Mouse (Mus musculus) MEL (cell line): ENCODE measurements around the gene Sars2. TPM values are rescaled to one million over a fixed set of nuclear protein-coding genes. Genes with fewer than 3 reads are reported as not detected.

Source experiments
- DNase-seq: peaks from one replicate; pipeline ENCODE4 v3.0.0; 2011; ENCODE audit warnings: low read depth, low spot score
- H3K27ac ChIP-seq: 2 replicates; pipeline ENCODE4 v1.5.1; 2012; ENCODE audit warnings: low read depth, mild to moderate bottlenecking, control low read depth, low read length, moderate library complexity; ENCODE audit not compliant: control insufficient read depth
- H3K27me3 ChIP-seq, 2 experiments: fragments of 150-350 bp in 1 of 2; sonication (generic) in 1 of 2; 2 replicates each; pipeline ENCODE4 v1.6.1; 2012; ENCODE audit warnings: low read length in 2 of 2, mild to moderate bottlenecking in 2 of 2, improper control_type of control experiment in 1 of 2, moderate library complexity in 1 of 2; ENCODE audit not compliant: insufficient read depth in 2 of 2, control insufficient read depth in 1 of 2
- H3K36me3 ChIP-seq, 2 experiments: 2 replicates each; pipeline ENCODE4 v1.6.1; 2012 to 2014; ENCODE audit warnings: low read length in 2 of 2, improper control_type of control experiment in 1 of 2, inconsistent platforms in 1 of 2, mild to moderate bottlenecking in 1 of 2; ENCODE audit not compliant: insufficient read depth in 2 of 2, control insufficient read depth in 1 of 2
- H3K4me1 ChIP-seq, 2 experiments: fragments of 150-350 bp in 1 of 2; sonication (generic) in 1 of 2; 2 replicates each; pipeline ENCODE4 v1.6.1; 2012; ENCODE audit warnings: low read length in 2 of 2, improper control_type of control experiment in 1 of 2, mild to moderate bottlenecking in 1 of 2; ENCODE audit not compliant: insufficient read depth in 2 of 2, control insufficient read depth in 1 of 2
- H3K4me3 ChIP-seq, 2 experiments: fragments of 150-350 bp in 1 of 2; sonication (generic) in 1 of 2; 2 replicates each; pipeline ENCODE4 v1.5.1; 2012; ENCODE audit warnings: low read depth in 2 of 2, low read length in 2 of 2, mild to moderate bottlenecking in 2 of 2, moderate library complexity in 2 of 2, control low read depth in 1 of 2, improper control_type of control experiment in 1 of 2; ENCODE audit not compliant: control insufficient read depth in 1 of 2, insufficient read depth in 1 of 2
- H3K79me2 ChIP-seq: 2 replicates; pipeline ENCODE4 v1.6.1; 2012; ENCODE audit warnings: mild to moderate bottlenecking, low read length, moderate library complexity; ENCODE audit not compliant: control insufficient read depth, poor library complexity, insufficient read depth
- H3K9ac ChIP-seq: 2 replicates; pipeline ENCODE4 v1.6.1; 2012; ENCODE audit warnings: low read depth, mild to moderate bottlenecking, control low read depth, low read length, moderate library complexity; ENCODE audit not compliant: control insufficient read depth, poor library complexity, severe bottlenecking
- H3K9me3 ChIP-seq: fragments of 150-350 bp; sonication (generic); replicated peaks from 2 replicates; pipeline ENCODE4 v1.6.1; 2012; ENCODE audit warnings: mild to moderate bottlenecking, low read length, improper control_type of control experiment, moderate library complexity; ENCODE audit not compliant: insufficient read depth
- BHLHE40 ChIP-seq: IDR thresholded peaks from 2 replicates; pipeline ENCODE4 v1.6.1; 2012; ENCODE audit warnings: low read depth, mild to moderate bottlenecking, inconsistent platforms, low read length, improper control_type of control experiment, borderline replicate concordance
- CHD2 ChIP-seq: IDR thresholded peaks from 2 replicates; pipeline ENCODE4 v1.6.1; 2011; ENCODE audit warnings: low read length, improper control_type of control experiment
- CTCF ChIP-seq, 3 experiments: IDR thresholded peaks in 2 of 3; conservative IDR thresholded peaks in 1 of 3; 2 replicates each; pipeline ENCODE4 v1.5.1; 2011 to 2012; ENCODE audit warnings: low read length in 3 of 3, low read depth in 2 of 3, mild to moderate bottlenecking in 2 of 3, improper control_type of control experiment in 1 of 3, inconsistent platforms in 1 of 3, mixed read lengths in 1 of 3, moderate library complexity in 1 of 3; ENCODE audit not compliant: control insufficient read depth in 1 of 3, insufficient read depth in 1 of 3, poor library complexity in 1 of 3, severe bottlenecking in 1 of 3
- E2F4 ChIP-seq: IDR thresholded peaks from 2 replicates; pipeline ENCODE4 v1.6.1; 2011; ENCODE audit warnings: low read depth, low read length, improper control_type of control experiment, borderline replicate concordance
- ELF1 ChIP-seq: IDR thresholded peaks from 2 replicates; pipeline ENCODE4 v1.6.1; 2014; ENCODE audit warnings: low read depth, mild to moderate bottlenecking, inconsistent platforms, low read length, improper control_type of control experiment, moderate library complexity
- ETS1 ChIP-seq: IDR thresholded peaks from 2 replicates; pipeline ENCODE4 v1.6.1; 2012; ENCODE audit warnings: low read depth, mild to moderate bottlenecking, inconsistent platforms, low read length, improper control_type of control experiment, moderate library complexity
- GATA1 ChIP-seq: IDR thresholded peaks from 2 replicates; pipeline ENCODE4 v1.6.1; 2011; ENCODE audit warnings: low read depth, low read length, improper control_type of control experiment
- JUND ChIP-seq: IDR thresholded peaks from 2 replicates; pipeline ENCODE4 v1.6.1; 2011; ENCODE audit warnings: low read depth, mild to moderate bottlenecking, improper control_type of control experiment, low read length
- KAT2A ChIP-seq: conservative IDR thresholded peaks from 2 replicates; pipeline ENCODE4 v1.6.1; 2012; ENCODE audit warnings: low read depth, low read length, improper control_type of control experiment, inconsistent platforms
- MEF2A ChIP-seq: IDR thresholded peaks from 2 replicates; pipeline ENCODE4 v1.6.1; 2014; ENCODE audit warnings: low read depth, mild to moderate bottlenecking, inconsistent platforms, low read length, improper control_type of control experiment; ENCODE audit not compliant: poor library complexity, insufficient replicate concordance, severe bottlenecking; ENCODE audit errors: extremely low read depth
- MXI1 ChIP-seq: IDR thresholded peaks from 2 replicates; pipeline ENCODE4 v1.6.1; 2011; ENCODE audit warnings: mild to moderate bottlenecking, low read depth, low read length, improper control_type of control experiment
- NELFE ChIP-seq: IDR thresholded peaks from 2 replicates; pipeline ENCODE4 v1.6.1; 2011; ENCODE audit warnings: low read depth, low read length, improper control_type of control experiment
- POLR2A ChIP-seq, 2 experiments: IDR thresholded peaks; 2 replicates each; pipeline ENCODE4 v1.6.1; 2011 to 2012; ENCODE audit warnings: low read length in 2 of 2, mild to moderate bottlenecking in 2 of 2, control low read depth in 1 of 2, improper control_type of control experiment in 1 of 2, low read depth in 1 of 2, moderate library complexity in 1 of 2; ENCODE audit not compliant: control insufficient read depth in 1 of 2, insufficient read depth in 1 of 2, poor library complexity in 1 of 2
- POLR2AphosphoS2 ChIP-seq: IDR thresholded peaks from 2 replicates; pipeline ENCODE4 v1.6.1; 2011; ENCODE audit warnings: low read length, improper control_type of control experiment
- POLR2AphosphoS5 ChIP-seq: IDR thresholded peaks from 2 replicates; pipeline ENCODE4 v1.6.1; 2012; ENCODE audit warnings: low read depth, borderline replicate concordance, mild to moderate bottlenecking, inconsistent platforms, low read length, moderate library complexity, mixed read lengths
- TAL1 ChIP-seq: IDR thresholded peaks from 2 replicates; pipeline ENCODE4 v1.6.1; 2012; ENCODE audit warnings: mild to moderate bottlenecking, inconsistent platforms, low read length, moderate library complexity, mixed read lengths
- TCF12 ChIP-seq: IDR thresholded peaks from 2 replicates; pipeline ENCODE4 v1.6.1; 2014; ENCODE audit warnings: low read depth, mild to moderate bottlenecking, inconsistent platforms, low read length, improper control_type of control experiment, moderate library complexity
- UBTF ChIP-seq: IDR thresholded peaks from 2 replicates; pipeline ENCODE4 v1.6.1; 2012; ENCODE audit warnings: low read depth, mild to moderate bottlenecking, inconsistent platforms, low read length, improper control_type of control experiment, moderate library complexity, borderline replicate concordance; ENCODE audit not compliant: insufficient read depth
- ZKSCAN1 ChIP-seq: IDR thresholded peaks from 2 replicates; pipeline ENCODE4 v1.6.1; 2012; ENCODE audit warnings: low read depth, mild to moderate bottlenecking, inconsistent platforms, low read length, improper control_type of control experiment, moderate library complexity
- ZMIZ1 ChIP-seq: IDR thresholded peaks from 2 replicates; pipeline ENCODE4 v1.6.1; 2012; ENCODE audit warnings: low read depth, mild to moderate bottlenecking, inconsistent platforms, low read length, improper control_type of control experiment, moderate library complexity
- polyA plus RNA-seq, 2 experiments: library from polyadenylated mRNA; stranded (reverse) in 1 of 2; unstranded in 1 of 2; fragments of >175 nt in 1 of 2; fragments of >200 nt in 1 of 2; gene quantifications; 2 replicates each; pipeline versions ENCODE4 v1.2.1 to v1.2.4; 2012; ENCODE audit warnings: low replicate concordance in 2 of 2, low read depth in 1 of 2; ENCODE audit not compliant: insufficient read length in 2 of 2, insufficient read depth in 1 of 2, missing spikeins in 1 of 2
- total RNA-seq: library from RNA; depleted of rRNA; stranded (reverse); fragments of 300-350 nt; gene quantifications from 2 replicates; pipeline ENCODE4 v1.2.3, GENCODE M21; 2012

The Sars2 gene
- total and polyA plus RNA-seq, 3 experiments: 19.2 to 51.4 TPM; not detected in 1

DNA sequence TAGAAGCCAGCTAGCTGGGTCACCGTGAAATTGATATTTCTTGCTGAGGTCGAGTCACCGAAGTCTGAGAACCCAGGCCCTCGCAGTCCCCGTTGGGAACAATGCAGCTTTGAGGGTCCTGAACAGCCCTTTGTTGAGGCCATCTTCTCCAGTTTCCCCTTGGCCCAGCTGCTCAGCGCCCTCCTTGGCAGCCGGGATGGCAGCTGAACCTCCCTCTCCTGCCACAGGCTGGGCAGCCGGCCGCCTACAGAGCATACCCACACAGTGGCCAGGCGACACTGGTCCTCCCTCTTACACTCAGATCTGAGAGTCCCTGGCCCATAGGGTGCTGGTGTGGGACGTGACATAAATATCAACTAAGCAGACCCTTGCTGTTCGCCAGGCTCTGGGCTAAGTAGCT lies 32.4 kb downstream of the Sars2 start:
- peaks cover 4% of the 10 kb centered on the region for H3K79me2 ChIP-seq
- H3K27ac ChIP-seq: no peak overlapping the region
- TF ChIP-seq POLR2A (IDR thresholded peaks at IDR 0.05; ENCODE audit: control insufficient read depth in 1 of 2, insufficient read depth in 1 of 2, low read depth in 1 of 2, low read length in 2 of 2, poor library complexity in 1 of 2): no peak
- no peak for TF ChIP-seq POLR2AphosphoS2
- TF ChIP-seq KAT2A: no peak
- no peak for TF ChIP-seq ELF1
- TF ChIP-seq GATA1: no peak
- TF ChIP-seq ZKSCAN1: no peak
- TF ChIP-seq CHD2: no peak
- TF ChIP-seq POLR2AphosphoS5: no peak
- no peak for TF ChIP-seq JUND
- no peak for TF ChIP-seq ZMIZ1
- no peak for TF ChIP-seq UBTF
- TF ChIP-seq ETS1: no peak
- H3K36me3 ChIP-seq: peaks cover 1 to 11% of the 10 kb centered on the region in 2 experiments; a peak in 3 of 4 replicates
- H3K9me3 ChIP-seq: no peaks in the 10 kb centered on the region
- H3K4me1 ChIP-seq: peaks cover 11 to 15% of the 10 kb centered on the region in 2 experiments
- H3K9ac ChIP-seq: no peak overlapping the region
- DNase-seq: no peak
- H3K27me3 ChIP-seq: no peaks in the 10 kb centered on the region
- H3K4me3 ChIP-seq: no peak overlapping the region

DNA sequence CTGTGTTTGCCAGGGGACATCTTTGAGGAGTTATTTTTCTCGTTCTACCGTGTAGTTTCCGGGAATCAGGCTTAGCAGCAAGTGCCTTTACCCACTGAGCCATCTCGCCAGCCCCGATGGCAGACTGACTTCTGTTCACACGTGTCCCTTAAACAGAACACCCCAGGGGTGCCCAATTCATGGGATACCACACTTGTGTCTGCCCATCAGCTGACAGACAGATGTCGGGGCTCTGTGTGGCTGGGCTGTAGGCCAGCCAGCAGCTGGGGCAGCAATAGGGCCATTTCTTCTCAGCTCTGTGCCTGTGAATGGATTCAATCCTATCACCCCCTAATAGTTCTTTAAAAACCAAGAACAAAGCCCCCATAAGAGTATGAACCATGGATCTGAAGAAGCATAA lies 33.3 kb downstream of the Sars2 start:
- H3K9me3 ChIP-seq: no peaks in the 10 kb centered on the region
- H3K4me1 ChIP-seq: peaks cover 5 to 10% of the 10 kb centered on the region in 2 experiments
- no peak for DNase-seq
- no peaks in the 10 kb centered on the region for H3K27me3 ChIP-seq
- H3K9ac ChIP-seq: no peak overlapping the region
- TF ChIP-seq BHLHE40 (no peak), JUND (no peak), ZMIZ1 (no peak), TAL1 (no peak), ZKSCAN1 (no peak), TCF12 (no peak), ELF1 (no peak)
- H3K4me3 ChIP-seq: no peak overlapping the region
- H3K79me2 ChIP-seq: peaks cover 4% of the 10 kb centered on the region
- H3K27ac ChIP-seq: no peak overlapping the region
- H3K36me3 ChIP-seq: peaks cover 1 to 6% of the 10 kb centered on the region in 2 experiments; a peak in 3 of 4 replicates

DNA sequence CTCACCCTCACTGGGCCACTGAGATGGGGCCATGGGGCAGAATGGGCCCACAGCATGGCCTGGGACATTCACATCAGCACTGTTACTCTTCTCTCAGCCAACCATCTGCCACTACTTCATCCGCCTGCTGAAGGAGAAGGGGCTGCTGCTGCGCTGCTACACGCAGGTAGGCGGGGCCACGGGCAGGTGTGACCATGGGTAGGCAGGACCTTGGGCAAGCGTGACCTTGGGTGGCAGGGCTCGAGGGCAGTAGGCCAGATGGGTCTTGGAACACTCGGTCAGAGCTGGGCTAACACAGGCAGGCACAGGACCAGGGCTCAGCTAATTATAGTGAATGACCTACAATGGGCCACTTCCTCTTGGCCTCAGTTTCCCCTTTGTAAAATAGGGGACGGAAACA lies 37.0 kb downstream of the Sars2 start:
- peaks cover 0 to 4% of the 10 kb centered on the region in 2 experiments; a peak in 2 of 4 replicates for H3K4me1 ChIP-seq
- H3K79me2 ChIP-seq: no peaks in the 10 kb centered on the region
- DNase-seq: no peak
- H3K9me3 ChIP-seq: no peaks in the 10 kb centered on the region
- no peak overlapping the region for H3K9ac ChIP-seq
- no peaks in the 10 kb centered on the region for H3K27me3 ChIP-seq
- H3K36me3 ChIP-seq: peaks cover 0 to 2% of the 10 kb centered on the region in 2 experiments; a peak in 2 of 4 replicates
- H3K4me3 ChIP-seq: no peak overlapping the region
- TF ChIP-seq CTCF (IDR thresholded peaks at IDR 0.05 in 2 of 3, conservative IDR thresholded peaks at IDR 0.05 in 1 of 3; ENCODE audit: control insufficient read depth in 1 of 3, insufficient read depth in 1 of 3, low read depth in 2 of 3, low read length in 3 of 3, poor library complexity in 1 of 3, severe bottlenecking in 1 of 3) (no peak), POLR2AphosphoS5 (no peak), E2F4 (no peak), MXI1 (no peak), NELFE (no peak), MEF2A (no peak), ETS1 (no peak)
- TF ChIP-seq, all 39 proteins: peak for 0
- no peak overlapping the region for H3K27ac ChIP-seq
